Mouse (Mus musculus) lung, postnatal 0 days (tissue): ENCODE measurements at regions not wholly inside any gene's neighbourhood (a gene's known extent, or its start where the extent isn't known, plus 50 kb on each side); places are given as distances from the start of the nearest gene placed in this dataset.

Source experiments
- CTCF ChIP-seq: IDR thresholded peaks from 2 replicates; pipeline ENCODE4 v1.5.1; 2016; ENCODE audit warnings: antibody characterized with exemption, mild to moderate bottlenecking
- EP300 ChIP-seq: IDR thresholded peaks from 2 replicates; pipeline ENCODE4 v1.6.1; 2016; ENCODE audit warnings: antibody characterized with exemption, mild to moderate bottlenecking, control low read depth

DNA sequence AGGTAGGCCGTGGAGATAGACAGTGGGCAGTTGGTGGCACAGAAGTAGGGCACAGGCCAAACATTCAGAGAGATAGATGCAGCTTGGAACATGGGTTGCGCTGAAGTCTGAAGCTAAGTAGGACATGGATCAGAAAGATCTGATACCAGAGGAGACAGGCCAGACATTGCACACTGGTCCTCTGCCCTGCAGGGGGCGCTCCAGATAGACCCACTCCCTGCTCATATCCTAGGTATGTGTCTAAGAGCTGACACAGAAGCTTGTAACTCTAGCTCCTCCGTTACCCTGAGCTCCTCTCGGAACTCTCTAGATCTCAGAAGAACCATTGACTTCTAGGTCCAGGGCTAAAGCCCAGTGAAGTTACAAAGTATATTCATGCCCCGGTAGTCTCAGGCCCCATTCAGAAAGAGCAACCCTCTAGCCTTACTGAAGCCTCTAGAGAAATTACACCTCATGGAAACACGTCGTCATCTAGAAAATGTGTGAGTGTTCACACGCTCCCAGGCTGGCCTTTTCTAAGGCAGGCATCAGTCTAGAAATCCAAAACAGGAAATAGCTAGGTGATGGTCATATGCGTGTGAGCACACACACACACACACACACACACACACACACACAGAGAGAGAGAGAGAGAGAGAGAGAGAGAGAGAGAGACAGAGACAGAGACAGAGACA, 87.8 kb upstream of the Tank start:
- TF ChIP-seq CTCF (peak; percentile 53), EP300 (no peak)
